Mouse (Mus musculus) heart, postnatal 14 days (tissue): Measurements from ENCODE around the gene Slc25a40. TPM values are rescaled to one million over a fixed set of nuclear protein-coding genes. Genes with fewer than 3 reads are reported as not detected.

ENCODE experiments used
- DNase-seq, 2 experiments: peaks; one replicate each; pipeline ENCODE4 v3.0.0; 2021 to 2022
- intact Hi-C: fragments of 180-260 bp; cut with DNase I; formaldehyde crosslinking; loops from one replicate; pipeline ENCODE4 v1.15.1; 2025
- total RNA-seq, 2 experiments: library from RNA; stranded (reverse); gene quantifications; 2 replicates each; pipeline ENCODE4 v1.2.3; 2021

Slc25a40 gene
- total RNA-seq, 2 experiments from 2014 or later, result 7.9 to 8.9 TPM

DNA sequence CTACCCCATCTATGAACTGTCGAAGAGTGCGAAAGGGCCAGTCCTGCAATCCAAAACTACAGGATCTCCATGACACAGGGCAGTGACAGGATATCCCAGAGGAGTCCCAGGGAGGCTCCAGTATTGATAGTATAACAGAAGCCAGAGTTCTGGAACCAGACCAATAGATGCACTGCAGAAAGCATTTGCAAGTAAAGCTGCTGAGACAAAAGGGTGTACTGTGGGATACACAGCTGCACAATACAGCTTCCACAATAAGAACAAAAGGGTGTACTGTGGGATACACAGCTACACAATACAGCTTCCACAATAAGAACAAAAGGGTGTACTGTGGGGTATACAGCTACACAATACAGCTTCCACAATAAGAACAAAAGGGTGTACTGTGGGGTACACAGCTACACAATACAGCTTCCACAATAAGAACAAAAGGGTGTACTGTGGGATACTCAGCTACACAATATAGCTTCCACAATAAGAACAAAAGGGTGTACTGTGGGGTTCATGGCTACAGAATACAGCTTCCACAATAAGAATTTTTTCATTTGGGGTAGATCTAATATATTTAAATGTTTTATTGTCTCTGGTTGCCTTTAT, 66.1 kb downstream of the Slc25a40 start:
- intact Hi-C loops, result loop anchor here (1.0 kb wide), 1 partner anchor 353 kb away; no protein-coding TSS in a partner anchor
- DNase-seq, result no peak

GRCm38 (mm10) chr5:8489471-8490110, 66.9 kb downstream of the Slc25a40 start:
- DNase-seq, result peak in 1 of 2 experiments; percentile 3
- intact Hi-C loops, result loop anchor here (1.0 to 10.0 kb wide), 2 partner anchors 352 to 565 kb away; no protein-coding TSS in a partner anchor

- intact Hi-C loops, result loop anchor here (10.0 kb wide), 1 partner anchor 563 kb away; no protein-coding TSS in a partner anchor
- no peak for DNase-seq
Observed at GRCm38 (mm10) chr5:8491778-8492177, 69.1 kb downstream of the Slc25a40 start.

Other genes with a start within 250 kb of the Slc25a40 start
- 1 to 10 TPM; 4.2 to 4.5 TPM for gene Adam22, start 54.7 kb upstream of the Slc25a40 start, total RNA-seq
- 1 to 10 TPM; 3.0 to 4.3 TPM for gene Dbf4, start 134 bp upstream of the Slc25a40 start, total RNA-seq
- gene Rundc3b, start 200.1 kb downstream of the Slc25a40 start, total RNA-seq, result under 1 TPM; 0.63 to 0.76 TPM
- 10 to 100 TPM; 11.6 to 14.8 TPM for gene Abcb1a, start 237.2 kb downstream of the Slc25a40 start, total RNA-seq